Mouse (Mus musculus) lung, adult 2 months (tissue): ENCODE data around the gene Pld2.

ENCODE experiments used
- CTCF ChIP-seq: fragments of 200-500 bp; IDR thresholded peaks from 2 replicates; pipeline ENCODE4 v1.5.1; 2011; ENCODE audit warnings: mild to moderate bottlenecking, low read length, control low read depth; ENCODE audit not compliant: insufficient read depth
- POLR2A ChIP-seq: fragments of 200-500 bp; IDR thresholded peaks from 2 replicates; pipeline ENCODE4 v1.6.1; 2011; ENCODE audit warnings: low read depth, mild to moderate bottlenecking, control low read depth, low read length, borderline replicate concordance; ENCODE audit errors: extremely low read depth

GRCm38 (mm10) chr11:70512709-70513342, 27.0 kb upstream of the Pld2 start:
- TF ChIP-seq CTCF (no peak), POLR2A (no peak)
